Mouse (Mus musculus): Measurements from ENCODE around the gene Armc10. TPM values are rescaled to one million over a fixed set of nuclear protein-coding genes. Genes with fewer than 3 reads are reported as not detected.

The Armc10 gene
- polyA plus RNA-seq, 1 experiment from 2014 or later, result 66.9 TPM

- Histone ChIP-seq H3K4me1 (peaks cover 23% of the 10 kb centered on the region), H3K36me3 (peaks cover 33% of the 10 kb centered on the region), H3K9me3 (replicated peaks) (no peaks in the 10 kb centered on the region), H3K27me3 (ENCODE audit: low read depth, poor library complexity, severe bottlenecking) (peaks cover 14% of the 10 kb centered on the region), H3K27ac (replicated peaks) (peak overlapping the region; percentile 94), H3K4me3 (peak overlapping the region; percentile 93)
- WGBS, result under 1% methylated on average over 25 of the region's 25 CpGs
- no peak for DNase-seq (ENCODE audit: low spot score)
Measured at GRCm38 (mm10) chr5:21646133-21646491, 499 bp downstream of the Armc10 start.

- DNase-seq (ENCODE audit: low spot score), result no peak
- peaks cover 76% of the 10 kb centered on the region for H3K36me3 ChIP-seq
- WGBS, result 78% methylated on average over 2 of the region's 2 CpGs
- no peak overlapping the region for H3K4me3 ChIP-seq
- peaks cover 14% of the 10 kb centered on the region for H3K4me1 ChIP-seq
- no peaks in the 10 kb centered on the region for H3K9me3 ChIP-seq (replicated peaks)
- no peak overlapping the region for H3K27ac ChIP-seq (replicated peaks)
- no peaks in the 10 kb centered on the region for H3K27me3 ChIP-seq (ENCODE audit: low read depth, poor library complexity, severe bottlenecking)
Measured at GRCm38 (mm10) chr5:21650736-21651135, 5.1 kb downstream of the Armc10 start.

GRCm38 (mm10) chr5:21651885-21652612 is 6.4 kb downstream of the Armc10 start:
- H3K9me3 ChIP-seq (replicated peaks), result no peaks in the 10 kb centered on the region
- no peak for DNase-seq (ENCODE audit: low spot score)
- H3K4me3 ChIP-seq, result no peak overlapping the region
- H3K27me3 ChIP-seq (ENCODE audit: low read depth, poor library complexity, severe bottlenecking), result no peaks in the 10 kb centered on the region
- peaks cover 84% of the 10 kb centered on the region for H3K36me3 ChIP-seq
- H3K27ac ChIP-seq (replicated peaks), result no peak overlapping the region
- H3K4me1 ChIP-seq, result peaks cover 5% of the 10 kb centered on the region
- WGBS, result 92% methylated on average over 7 of the region's 7 CpGs

- peaks cover 91% of the 10 kb centered on the region for H3K36me3 ChIP-seq
Measured at GRCm38 (mm10) chr5:21656912-21657311, 11.3 kb downstream of the Armc10 start.

GRCm38 (mm10) chr5:21658038-21658437 is 12.4 kb downstream of the Armc10 start:
- no peak overlapping the region for H3K4me3 ChIP-seq
- H3K36me3 ChIP-seq, result peaks cover 91% of the 10 kb centered on the region
- no peaks in the 10 kb centered on the region for H3K9me3 ChIP-seq (replicated peaks)
- no peaks in the 10 kb centered on the region for H3K27me3 ChIP-seq (ENCODE audit: low read depth, poor library complexity, severe bottlenecking)
- H3K4me1 ChIP-seq, result peaks cover 3% of the 10 kb centered on the region; the same call in 1 of the 2 replicates
- 0 out of 2 replicates have a peak overlapping the region, but pooled peaks have one; percentile 58 for H3K27ac ChIP-seq (replicated peaks)
- no peak for DNase-seq (ENCODE audit: low spot score)
- 95% methylated on average over 6 of the region's 6 CpGs for WGBS

More at GRCm38 (mm10) chr5:21656912-21657311, 11.3 kb downstream of the Armc10 start:
- Histone ChIP-seq H3K4me3 (no peak overlapping the region), H3K27ac (replicated peaks) (no peak overlapping the region), H3K9me3 (replicated peaks) (no peaks in the 10 kb centered on the region), H3K4me1 (peaks cover 3% of the 10 kb centered on the region; the same call in 1 of the 2 replicates), H3K27me3 (ENCODE audit: low read depth, poor library complexity, severe bottlenecking) (no peaks in the 10 kb centered on the region)
- WGBS, result 93% methylated on average over 9 of the region's 9 CpGs
- no peak for DNase-seq (ENCODE audit: low spot score)

- peak overlapping the region; percentile 58 for H3K27ac ChIP-seq (replicated peaks)
- WGBS, result 60% methylated on average over 11 of the region's 11 CpGs
- peaks cover 91% of the 10 kb centered on the region for H3K36me3 ChIP-seq
Measured at GRCm38 (mm10) chr5:21658623-21659395, 13.2 kb downstream of the Armc10 start.

GRCm38 (mm10) chr5:21660850-21661249 is 15.2 kb downstream of the Armc10 start:
- H3K9me3 ChIP-seq (replicated peaks), result no peaks in the 10 kb centered on the region
- H3K27ac ChIP-seq (replicated peaks), result no peak overlapping the region
- peaks cover 3% of the 10 kb centered on the region; the same call in 1 of the 2 replicates for H3K4me1 ChIP-seq
- 96% methylated on average over 6 of the region's 6 CpGs for WGBS
- DNase-seq (ENCODE audit: low spot score), result no peak
- H3K27me3 ChIP-seq (ENCODE audit: low read depth, poor library complexity, severe bottlenecking), result no peaks in the 10 kb centered on the region
- no peak overlapping the region for H3K4me3 ChIP-seq
- H3K36me3 ChIP-seq, result peaks cover 92% of the 10 kb centered on the region

More at GRCm38 (mm10) chr5:21658623-21659395, 13.2 kb downstream of the Armc10 start:
- no peaks in the 10 kb centered on the region for H3K27me3 ChIP-seq (ENCODE audit: low read depth, poor library complexity, severe bottlenecking)
- no peaks in the 10 kb centered on the region for H3K9me3 ChIP-seq (replicated peaks)
- H3K4me1 ChIP-seq, result peaks cover 3% of the 10 kb centered on the region; the same call in 1 of the 2 replicates
- DNase-seq (ENCODE audit: low spot score), result peak; percentile 73
- no peak overlapping the region for H3K4me3 ChIP-seq

- WGBS, result 94% methylated on average over 11 of the region's 11 CpGs
- no peaks in the 10 kb centered on the region for H3K9me3 ChIP-seq (replicated peaks)
- no peak overlapping the region for H3K4me3 ChIP-seq
- H3K36me3 ChIP-seq, result peaks cover 79% of the 10 kb centered on the region
- no peak for DNase-seq (ENCODE audit: low spot score)
- H3K27ac ChIP-seq (replicated peaks), result no peak overlapping the region
- H3K27me3 ChIP-seq (ENCODE audit: low read depth, poor library complexity, severe bottlenecking), result no peaks in the 10 kb centered on the region
- peaks cover 13% of the 10 kb centered on the region for H3K4me1 ChIP-seq
Measured at GRCm38 (mm10) chr5:21663081-21663480, 17.5 kb downstream of the Armc10 start.

- no peaks in the 10 kb centered on the region for H3K9me3 ChIP-seq (replicated peaks)
- peaks cover 10% of the 10 kb centered on the region for H3K4me1 ChIP-seq
- DNase-seq (ENCODE audit: low spot score), result no peak
- H3K4me3 ChIP-seq, result no peak overlapping the region
- H3K27me3 ChIP-seq (ENCODE audit: low read depth, poor library complexity, severe bottlenecking), result no peaks in the 10 kb centered on the region
- H3K27ac ChIP-seq (replicated peaks), result no peak overlapping the region
- WGBS, result 64% methylated on average over 8 of the region's 8 CpGs
- H3K36me3 ChIP-seq, result peaks cover 69% of the 10 kb centered on the region
Measured at GRCm38 (mm10) chr5:21667191-21668137, 21.9 kb downstream of the Armc10 start.

- no peak for DNase-seq (ENCODE audit: low spot score)
- Histone ChIP-seq H3K36me3 (peaks cover 62% of the 10 kb centered on the region), H3K9me3 (replicated peaks) (no peaks in the 10 kb centered on the region), H3K27ac (replicated peaks) (no peak overlapping the region), H3K4me1 (peaks cover 10% of the 10 kb centered on the region), H3K27me3 (ENCODE audit: low read depth, poor library complexity, severe bottlenecking) (no peaks in the 10 kb centered on the region), H3K4me3 (no peak overlapping the region)
- 96% methylated on average over 2 of the region's 2 CpGs for WGBS
Measured at GRCm38 (mm10) chr5:21669307-21669706, 23.7 kb downstream of the Armc10 start.

GRCm38 (mm10) chr5:21672812-21673635 is 27.4 kb downstream of the Armc10 start:
- DNase-seq (ENCODE audit: low spot score), result no peak
- H3K27me3 ChIP-seq (ENCODE audit: low read depth, poor library complexity, severe bottlenecking), result no peaks in the 10 kb centered on the region
- H3K27ac ChIP-seq (replicated peaks), result peak overlapping the region; percentile 30; the same call in 1 of the 2 replicates
- H3K9me3 ChIP-seq (replicated peaks), result 0 out of 2 replicates have a peak, but pooled peaks cover 2% of the 10 kb centered on the region
- no peaks in the 10 kb centered on the region for H3K4me1 ChIP-seq
- peaks cover 83% of the 10 kb centered on the region for H3K36me3 ChIP-seq
- H3K4me3 ChIP-seq, result no peak overlapping the region
- WGBS, result 78% methylated on average over 23 of the region's 23 CpGs

All from midbrain, embryonic 10.5 days (tissue).